Mouse (Mus musculus) olfactory bulb, adult 2 months (tissue): ENCODE measurements around the gene Vmn1r217.

Experiments used
- CTCF ChIP-seq: fragments of 200-500 bp; IDR thresholded peaks from 2 replicates; pipeline ENCODE4 v1.5.1; 2012; ENCODE audit warnings: low read depth, mild to moderate bottlenecking, low read length, moderate library complexity; ENCODE audit not compliant: insufficient read depth
- POLR2A ChIP-seq: fragments of 200-500 bp; IDR thresholded peaks from 2 replicates; pipeline ENCODE4 v1.6.1; 2012; ENCODE audit warnings: mild to moderate bottlenecking, low read depth, low read length, moderate library complexity; ENCODE audit not compliant: insufficient read depth

DNA sequence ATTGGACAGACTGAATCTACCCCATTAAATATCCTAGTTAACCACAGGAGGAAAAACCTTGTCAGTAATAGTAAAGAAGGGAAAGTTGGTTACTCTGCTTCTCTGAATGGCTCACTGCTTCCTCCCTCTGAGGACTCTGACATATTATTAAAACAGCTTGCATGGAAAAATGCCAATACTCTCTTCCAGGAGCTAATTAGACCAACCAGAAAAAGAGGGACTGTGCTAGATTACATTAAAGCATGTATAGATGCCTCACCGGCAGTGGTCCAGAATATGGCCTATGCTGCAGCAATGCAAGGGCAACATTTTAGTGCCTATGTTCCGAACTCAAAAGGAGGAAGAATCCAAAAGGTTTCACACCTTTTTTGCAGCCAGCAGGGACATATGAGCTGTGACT lies 20.9 kb upstream of the Vmn1r217 start:
- TF ChIP-seq CTCF (no peak), POLR2A (no peak)
